Mouse (Mus musculus) adrenal gland, adult (tissue): Measurements from ENCODE around the gene Mark2.

Experiments
- DNase-seq, 2 experiments: peaks; one replicate each; pipeline ENCODE4 v3.0.0; 2022 to 2023; ENCODE audit warnings: low spot score in 1 of 2; ENCODE audit not compliant: inconsistent age in 2 of 2

Gene Mark2

DNA sequence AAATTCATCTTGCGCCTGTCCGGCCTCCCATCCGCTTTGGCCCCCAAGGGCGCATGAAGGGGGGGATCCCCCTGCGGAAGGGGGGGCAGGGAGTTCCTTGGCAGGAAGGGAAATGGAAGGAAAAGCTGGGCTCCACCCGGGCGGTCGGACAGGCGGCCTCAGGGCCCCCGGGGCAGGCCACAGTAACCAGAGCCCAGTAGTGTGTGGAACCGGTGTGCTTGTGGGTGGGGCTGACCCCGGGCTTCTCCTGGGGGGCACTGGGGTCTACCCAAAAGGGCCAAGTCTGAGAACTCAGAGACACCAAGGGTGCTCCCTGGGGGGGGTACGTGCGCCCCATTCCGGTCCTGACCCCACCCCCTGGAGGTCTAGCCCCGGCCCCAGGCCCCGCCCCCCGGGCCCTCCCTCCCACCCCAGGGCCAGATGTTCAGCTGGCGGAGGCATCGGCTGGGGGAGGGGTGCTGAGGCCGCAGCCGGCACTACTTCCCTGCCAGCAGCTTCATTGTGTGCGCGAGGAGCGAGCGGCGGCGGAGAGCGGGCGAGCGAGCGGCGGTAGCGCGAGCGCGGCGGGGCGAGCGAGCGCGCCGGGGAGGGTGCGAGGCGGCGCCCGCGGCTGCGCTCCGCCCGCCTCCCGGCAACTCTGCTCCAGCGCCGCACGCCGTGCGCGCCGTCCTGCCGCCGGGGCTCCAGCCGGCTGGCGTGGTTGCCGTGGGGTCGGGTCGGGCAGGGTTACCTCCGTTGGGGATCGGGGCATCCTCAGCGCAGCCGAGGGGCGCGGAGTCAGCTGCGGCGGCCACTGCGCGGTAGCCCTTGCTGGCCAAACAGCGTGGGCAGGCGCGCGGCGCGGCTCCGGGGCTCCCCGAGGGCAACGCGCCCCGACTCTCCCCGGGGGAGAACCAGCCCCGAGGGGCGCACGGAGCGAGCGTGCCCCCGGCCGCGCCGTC lies 73.6 kb downstream of the Mark2 start:
- DNase-seq = peak; percentile 84 to 92

DNA sequence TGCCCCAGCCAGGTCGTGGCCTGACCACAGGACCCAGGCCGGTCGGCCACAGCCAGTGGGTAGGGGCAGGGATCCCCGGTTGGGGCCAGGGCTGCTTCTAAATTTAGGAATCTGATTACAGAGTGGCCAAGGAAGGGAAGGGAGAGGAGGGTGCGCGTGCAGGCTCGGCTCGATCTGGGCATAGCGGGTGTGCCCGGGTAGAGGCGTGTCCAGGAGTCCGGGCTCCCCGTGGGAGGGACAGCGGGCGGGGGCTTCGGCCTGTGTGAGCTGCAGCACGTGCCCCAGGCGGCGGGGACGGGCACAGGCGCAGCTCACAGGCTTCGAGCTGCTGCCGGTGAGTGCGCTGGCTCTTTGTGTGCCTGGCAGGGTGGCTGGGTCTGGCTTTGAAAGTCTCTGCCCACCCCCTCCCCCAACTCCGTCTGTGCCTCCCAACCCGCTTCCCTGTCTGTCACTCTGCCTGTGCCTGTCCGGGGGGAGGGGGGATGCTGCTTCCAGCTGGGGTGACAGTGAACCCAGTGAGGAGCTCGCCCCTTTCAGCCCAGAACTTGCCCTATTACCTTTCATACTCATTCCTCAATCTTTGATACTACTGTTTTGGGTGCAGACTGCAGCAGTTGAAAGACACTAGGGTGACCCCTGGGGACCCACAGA lies 74.4 kb downstream of the Mark2 start, which contains the start of gene Rcor2:
TSS of gene Rcor2 (plus strand) at position 235 of the 651 bp plus-strand sequence.
- DNase-seq = peak; percentile 84 to 90

- DNase-seq = peak in 1 of 2 experiments; percentile 23
Observed at GRCm38 (mm10) chr19:7266421-7266831, 75.2 kb downstream of the Mark2 start.

DNA sequence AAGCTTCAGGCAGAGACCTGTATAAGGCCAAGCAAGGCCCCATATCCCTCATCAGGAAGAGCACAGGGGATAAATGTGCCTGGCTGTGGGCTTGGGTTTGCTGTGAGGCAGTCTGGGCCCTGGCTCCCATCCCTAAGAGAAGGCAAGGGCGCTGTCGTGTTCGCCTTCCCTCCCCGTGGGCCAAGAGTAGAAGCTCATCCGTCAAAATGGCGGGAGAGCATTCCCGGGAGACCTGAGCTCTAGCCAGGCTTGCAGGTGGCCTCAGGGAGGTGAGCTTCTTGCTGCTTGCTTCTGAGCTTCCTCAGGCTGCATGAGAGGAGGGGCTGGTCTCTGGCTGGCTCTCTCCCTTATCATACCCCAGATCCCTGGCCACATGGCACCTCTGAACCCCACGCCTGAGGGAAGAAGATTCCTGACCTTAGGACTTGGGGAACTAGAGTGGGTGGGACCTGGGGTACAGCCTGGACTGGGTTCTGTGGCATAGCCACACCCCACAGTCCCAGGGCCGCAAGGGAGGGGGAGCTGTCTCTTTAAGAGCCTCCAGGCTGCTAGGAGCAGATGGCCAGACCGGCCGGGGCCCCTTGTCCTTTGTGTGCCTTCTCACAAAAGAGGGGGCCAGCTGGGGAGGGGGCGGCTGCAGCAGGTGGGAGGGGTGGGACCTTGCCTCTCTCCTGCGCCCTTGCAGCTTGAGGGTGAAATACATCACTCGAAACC lies 76.0 kb downstream of the Mark2 start:
- peak; percentile 20 to 54 for DNase-seq

DNA sequence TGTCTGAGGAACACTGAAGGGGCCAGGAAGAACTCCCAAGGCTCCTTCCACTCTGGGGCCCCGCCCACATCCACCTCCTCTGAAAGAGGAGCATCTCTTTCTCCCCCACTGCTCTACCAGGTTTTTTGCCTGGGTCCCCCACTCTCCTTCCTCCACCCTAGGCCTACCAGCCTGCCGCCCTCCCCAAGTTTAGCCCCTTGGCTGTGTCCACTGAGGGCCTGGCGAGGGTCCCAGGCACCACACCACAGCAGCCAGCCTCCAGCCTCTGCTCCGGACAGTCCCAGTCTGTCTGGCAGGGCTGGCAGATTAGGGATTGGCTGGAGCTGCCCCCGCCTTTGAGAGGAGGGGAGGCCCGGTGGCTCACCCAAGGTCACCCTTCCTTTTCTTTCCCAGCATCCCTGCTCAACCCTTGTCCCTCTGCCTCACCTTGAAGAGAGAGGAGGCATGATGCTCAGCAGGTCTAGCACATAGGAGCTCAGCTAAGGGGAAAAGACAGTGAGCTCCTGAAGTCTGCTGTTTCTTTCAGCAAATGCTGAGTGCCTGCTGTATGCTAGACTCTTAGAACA lies 76.8 kb downstream of the Mark2 start:
- DNase-seq = peak; percentile 30 to 69

- peak; percentile 76 to 93 for DNase-seq
Observed at GRCm38 (mm10) chr19:7264088-7264765, 77.4 kb downstream of the Mark2 start.

GRCm38 (mm10) chr19:7262592-7262991 lies 79.1 kb downstream of the Mark2 start:
- no peak for DNase-seq

GRCm38 (mm10) chr19:7261964-7262363 lies 79.7 kb downstream of the Mark2 start:
- no peak for DNase-seq

GRCm38 (mm10) chr19:7261476-7261875 lies 80.2 kb downstream of the Mark2 start:
- DNase-seq = no peak

- no peak for DNase-seq
Observed at GRCm38 (mm10) chr19:7257881-7258280, 83.8 kb downstream of the Mark2 start.

- no peak for DNase-seq
Observed at GRCm38 (mm10) chr19:7246021-7246420, 95.6 kb downstream of the Mark2 start.

GRCm38 (mm10) chr19:7240782-7241690 lies 100.6 kb downstream of the Mark2 start, which contains the start of gene Naa40:
TSS of gene Naa40 (minus strand) at chr19:7241183.
- peak; percentile 95 to 96 for DNase-seq

GRCm38 (mm10) chr19:7240291-7240690 lies 101.4 kb downstream of the Mark2 start:
- DNase-seq = peak in 1 of 2 experiments; percentile 69

DNA sequence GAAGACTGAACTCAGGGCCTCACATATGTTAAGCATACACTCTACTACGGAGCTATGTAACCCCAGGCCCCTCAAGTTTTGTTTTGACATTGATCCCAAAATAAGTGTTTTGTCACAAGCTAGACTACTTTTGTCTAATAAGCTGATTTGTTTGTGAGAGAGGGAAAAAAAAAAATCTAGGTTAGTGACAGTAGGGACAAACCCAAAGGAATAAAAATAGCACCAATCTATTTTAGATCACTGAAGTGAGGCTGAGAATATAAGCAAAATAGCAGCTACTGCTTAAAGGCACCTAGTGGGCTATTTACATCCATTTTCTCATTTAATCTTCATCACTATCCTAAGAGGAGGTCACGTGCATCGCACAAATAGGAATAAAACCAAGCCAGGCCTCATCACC lies 102.1 kb downstream of the Mark2 start:
- peak in 1 of 2 experiments; percentile 27 for DNase-seq

GRCm38 (mm10) chr19:7236742-7237141 lies 104.9 kb downstream of the Mark2 start:
- DNase-seq = no peak

DNA sequence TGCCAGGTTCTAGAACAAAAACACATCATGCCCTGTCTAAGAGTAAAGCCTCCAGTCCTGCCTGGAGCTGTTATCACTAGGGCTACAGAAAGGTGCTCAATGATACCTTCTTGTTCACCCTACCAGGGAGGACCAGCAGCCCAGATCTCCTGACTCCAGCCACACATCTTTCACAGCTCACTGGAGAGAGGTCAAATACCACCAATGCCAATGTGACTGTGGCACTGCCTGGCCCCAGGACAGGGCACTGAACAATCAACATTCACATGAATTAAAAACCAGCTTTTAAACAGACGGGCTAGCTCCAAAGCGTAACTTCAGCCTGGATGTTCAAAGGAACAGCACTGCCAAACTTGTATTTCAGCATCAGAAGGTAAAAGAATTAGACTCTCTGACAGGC lies 105.6 kb downstream of the Mark2 start:
- no peak for DNase-seq

- no peak for DNase-seq
Observed at GRCm38 (mm10) chr19:7235461-7235860, 106.2 kb downstream of the Mark2 start.

GRCm38 (mm10) chr19:7234537-7235221 lies 107.0 kb downstream of the Mark2 start:
- peak; percentile 83 to 93 for DNase-seq

DNA sequence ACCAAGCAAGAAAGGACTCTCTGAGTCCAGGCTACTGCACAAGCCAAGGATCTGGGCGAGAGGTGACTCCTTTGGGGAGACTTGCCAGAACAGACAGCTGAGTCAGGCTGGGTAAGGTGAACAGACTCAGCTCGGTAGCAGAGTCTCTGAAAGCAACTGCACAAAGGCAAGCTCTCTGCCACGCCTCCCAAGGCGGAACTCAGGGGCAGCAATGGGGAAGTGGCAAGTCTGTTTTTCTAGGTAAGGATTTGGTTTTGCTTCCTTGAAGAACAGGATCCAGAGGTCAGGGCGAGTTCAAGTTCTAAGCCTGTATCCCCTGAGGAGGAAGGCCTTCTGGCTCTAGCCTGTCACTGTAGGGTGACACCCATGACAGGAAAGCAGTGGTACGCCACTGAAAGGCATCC lies 115.1 kb downstream of the Mark2 start:
- peak in 1 of 2 experiments; percentile 41 for DNase-seq
